Mouse (Mus musculus) erythroblast, embryonic 14.5 days (primary cell): ENCODE measurements around the gene Ubox5.

Source experiments
- GATA1 ChIP-seq: IDR thresholded peaks from 2 replicates; pipeline ENCODE4 v1.6.1; 2012; ENCODE audit warnings: low read length, inconsistent platforms, mixed read lengths
- TAL1 ChIP-seq: IDR thresholded peaks from 3 replicates; pipeline ENCODE4 v1.6.1; 2012; ENCODE audit warnings: low read length, inconsistent platforms, mixed read lengths

DNA sequence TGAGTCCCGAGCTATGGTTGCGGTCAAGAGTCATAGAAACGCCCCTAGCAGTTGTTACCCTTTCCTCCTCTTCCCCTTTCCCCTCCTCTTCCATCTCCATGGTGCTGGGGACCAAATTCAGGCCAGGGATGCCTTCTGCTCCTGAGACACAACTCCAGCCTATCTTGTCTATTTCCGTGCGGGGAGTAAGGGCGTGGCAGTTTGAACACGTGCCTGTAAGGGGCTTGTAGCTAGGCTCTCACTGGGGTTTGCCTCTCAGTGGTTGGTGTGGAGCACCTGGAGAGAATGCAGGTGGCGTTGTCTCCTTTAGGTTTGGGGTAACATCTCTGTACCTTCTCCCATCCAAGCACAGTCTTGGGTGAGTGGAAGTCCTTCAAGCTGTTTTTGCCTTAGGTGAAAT lies 50.0 kb downstream of the Ubox5 start:
- TF ChIP-seq TAL1 (no peak), GATA1 (no peak)
